8 mouse cellular contexts compared by ENCODE assay signal in the genomic region with DNA sequence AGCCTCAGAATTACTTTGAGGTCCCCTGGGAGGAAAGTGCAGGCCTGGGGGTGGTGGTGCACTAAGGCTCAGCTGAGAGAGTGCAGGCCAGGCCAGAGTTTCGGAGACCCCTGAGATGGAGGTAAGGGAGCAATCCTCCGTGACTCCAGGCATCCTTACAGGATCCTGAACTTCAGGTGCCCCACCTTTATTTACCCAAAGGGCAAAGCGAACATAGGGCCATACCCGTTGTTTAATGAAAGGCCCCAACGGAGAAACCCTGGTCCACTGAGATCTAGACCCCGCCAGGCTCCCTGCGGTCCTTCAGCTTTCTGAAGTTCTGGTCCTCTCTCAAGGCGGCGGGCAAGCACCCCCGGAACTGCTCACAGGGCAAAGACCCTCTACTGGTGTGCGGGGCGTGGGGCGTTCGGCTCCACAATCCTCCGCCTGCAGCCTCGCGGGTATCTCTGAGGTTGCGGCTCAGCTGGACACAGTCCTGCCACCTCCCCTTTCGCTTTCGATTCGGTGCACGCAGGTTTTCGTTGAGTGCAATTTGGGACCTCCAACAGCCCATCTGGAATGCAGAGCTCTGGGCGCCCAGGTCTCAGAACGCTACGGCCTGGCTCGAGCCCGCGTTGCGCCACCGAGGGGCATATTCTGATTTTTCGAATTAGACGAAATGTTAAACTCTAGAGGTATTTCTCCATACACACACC. TPM values are rescaled to one million over a fixed set of nuclear protein-coding genes. Genes with fewer than 3 reads are reported as not detected.
DNase-seq lines count a peak whose midpoint lies in the region; ATAC-seq and TF ChIP-seq lines count a peak whose summit lies in the region.
"Had no signal": no experiment of that assay in that cellular context is flagged by ENCODE, and none has a peak within 500 bp of the region (broad histone marks: within the 10 kb centered on the region; RNA-seq: fewer than 3 reads in every experiment).

No protein-coding gene starts in this region.

- peak; percentile 56 for DNase-seq in embryonic facial prominence, embryonic 11.5 days (ENCODE audit: low spot score)
- DNase-seq in liver, embryonic 14.5 days (ENCODE audit: low read depth in 3 of 3, low spot score in 3 of 3), result no peak
- no peak for DNase-seq in urinary bladder, postnatal 4 days (ENCODE audit: low spot score in 2 of 2)
- no peak for DNase-seq in layer of hippocampus, postnatal 10 days (ENCODE audit: low spot score in 2 of 2)

- TF ChIP-seq POLR2A in bone marrow, adult 2 months (IDR thresholded peaks at IDR 0.05; ENCODE audit: borderline replicate concordance, control insufficient read depth, low read depth, low read length), result no peak
- TF ChIP-seq POLR2A in olfactory bulb, adult 2 months (IDR thresholded peaks at IDR 0.05; ENCODE audit: insufficient read depth, low read depth, low read length), result no peak

- 13% methylated on average over 33 of the region's 33 CpGs for WGBS in bone marrow, adult 2 months
- 2% methylated on average over 33 of the region's 33 CpGs for WGBS in embryonic facial prominence, embryonic 11.5 days
- 5% methylated on average over 33 of the region's 33 CpGs for WGBS in hindbrain, embryonic 15.5 days
- 6% methylated on average over 33 of the region's 33 CpGs for WGBS in liver, embryonic 14.5 days (ENCODE audit: insufficient replicate concordance)
- WGBS in olfactory bulb, adult 2 months, result 18% methylated on average over 33 of the region's 33 CpGs

- peak overlapping the region; percentile 99 for H3K9ac ChIP-seq in embryonic facial prominence, embryonic 11.5 days (replicated peaks; ENCODE audit: low read length)
- no peak overlapping the region for H3K9ac ChIP-seq in hindbrain, embryonic 15.5 days
- no peak overlapping the region for H3K9ac ChIP-seq in liver, embryonic 14.5 days (replicated peaks)

- TF ChIP-seq EP300 in liver, embryonic 14.5 days (IDR thresholded peaks at IDR 0.05; ENCODE audit: low read depth), result no peak

- H3K27ac ChIP-seq in bone marrow, adult 2 months (ENCODE audit: control insufficient read depth, insufficient read depth, low read depth, low read length, poor library complexity), result no peak overlapping the region
- peak overlapping the region; percentile 100 for H3K27ac ChIP-seq in embryonic facial prominence, embryonic 11.5 days (replicated peaks; ENCODE audit: low read depth, low read length)
- H3K27ac ChIP-seq in hindbrain, embryonic 15.5 days (replicated peaks), result no peak overlapping the region
- H3K27ac ChIP-seq in liver, embryonic 14.5 days, result no peak overlapping the region
- no peak overlapping the region for H3K27ac ChIP-seq in olfactory bulb, adult 2 months (ENCODE audit: insufficient read depth, low read depth, low read length)

- peak overlapping the region; percentile 13 for H3K4me3 ChIP-seq in bone marrow, adult 2 months (replicated peaks; ENCODE audit: control insufficient read depth, low read depth, low read length)
- H3K4me3 ChIP-seq in embryonic facial prominence, embryonic 11.5 days (ENCODE audit: low read depth, low read length), result peak overlapping the region; percentile 85
- peak overlapping the region; percentile 14 for H3K4me3 ChIP-seq in hindbrain, embryonic 15.5 days
- H3K4me3 ChIP-seq in liver, embryonic 14.5 days (ENCODE audit: insufficient read depth in 1 of 2, low read depth in 2 of 2, low read length in 2 of 2), result peak overlapping the region; percentile 18 to 29; a peak in 3 of 4 replicates
- peak overlapping the region; percentile 16; the same call in 1 of the 2 replicates for H3K4me3 ChIP-seq in olfactory bulb, adult 2 months (ENCODE audit: insufficient read depth, low read depth, low read length)
- H3K4me3 ChIP-seq: myocyte had no signal

- H3K27me3 ChIP-seq in embryonic facial prominence, embryonic 11.5 days (ENCODE audit: control insufficient read depth, insufficient read depth, low read length), result peaks cover 41% of the 10 kb centered on the region
- peaks cover 76% of the 10 kb centered on the region for H3K27me3 ChIP-seq in hindbrain, embryonic 15.5 days
- H3K27me3 ChIP-seq in liver, embryonic 14.5 days (ENCODE audit: control insufficient read depth, insufficient read depth, low read length), result peaks cover 90% of the 10 kb centered on the region

- TF ChIP-seq CTCF in bone marrow, adult 2 months (IDR thresholded peaks at IDR 0.05; ENCODE audit: control insufficient read depth, insufficient read depth, low read length), result no peak
- TF ChIP-seq CTCF in liver, embryonic 14.5 days (IDR thresholded peaks at IDR 0.05; ENCODE audit: low read depth), result no peak
- no peak for TF ChIP-seq CTCF in olfactory bulb, adult 2 months (IDR thresholded peaks at IDR 0.05; ENCODE audit: insufficient read depth, low read depth, low read length)

- no peaks in the 10 kb centered on the region for H3K4me1 ChIP-seq in bone marrow, adult 2 months (ENCODE audit: control insufficient read depth, insufficient read depth, low read length)
- H3K4me1 ChIP-seq in embryonic facial prominence, embryonic 11.5 days (ENCODE audit: control insufficient read depth, insufficient read depth, low read length), result peaks cover 2% of the 10 kb centered on the region
- peaks cover 20% of the 10 kb centered on the region for H3K4me1 ChIP-seq in hindbrain, embryonic 15.5 days (replicated peaks)
- no peaks in the 10 kb centered on the region for H3K4me1 ChIP-seq in liver, embryonic 14.5 days (replicated peaks; ENCODE audit: control insufficient read depth in 2 of 2, insufficient read depth in 2 of 2, low read length in 1 of 2)
- peaks cover 27% of the 10 kb centered on the region for H3K4me1 ChIP-seq in olfactory bulb, adult 2 months (ENCODE audit: control insufficient read depth, insufficient read depth, low read length)

- no peak for ATAC-seq in embryonic facial prominence, embryonic 11.5 days (replicated peaks; ENCODE audit: insufficient number of reproducible peaks, low FRiP score, low TSS enrichment, low read depth)
- ATAC-seq in hindbrain, embryonic 15.5 days (ENCODE audit: low FRiP score, low read depth), result no peak
- no peak for ATAC-seq in liver, embryonic 14.5 days (ENCODE audit: insufficient read depth)

- peak overlapping the region; percentile 70 for H3K4me2 ChIP-seq in embryonic facial prominence, embryonic 11.5 days (ENCODE audit: low read depth, low read length)
- H3K4me2 ChIP-seq in hindbrain, embryonic 15.5 days, result 0 out of 2 replicates have a peak overlapping the region, but pooled peaks have one; percentile 23
- H3K4me2 ChIP-seq in liver, embryonic 14.5 days (ENCODE audit: low read depth), result peak overlapping the region; percentile 43

- no peaks in the 10 kb centered on the region for H3K36me3 ChIP-seq in embryonic facial prominence, embryonic 11.5 days (replicated peaks; ENCODE audit: control insufficient read depth, insufficient read depth, low read depth, low read length)
- H3K36me3 ChIP-seq in hindbrain, embryonic 15.5 days, result no peaks in the 10 kb centered on the region
- H3K36me3 ChIP-seq in liver, embryonic 14.5 days (replicated peaks; ENCODE audit: control insufficient read depth, insufficient read depth, low read depth), result no peaks in the 10 kb centered on the region

- H3K9me3 ChIP-seq in embryonic facial prominence, embryonic 11.5 days (replicated peaks; ENCODE audit: control insufficient read depth, low read length), result no peaks in the 10 kb centered on the region
- no peaks in the 10 kb centered on the region for H3K9me3 ChIP-seq in hindbrain, embryonic 15.5 days
- no peaks in the 10 kb centered on the region for H3K9me3 ChIP-seq in liver, embryonic 14.5 days (ENCODE audit: control insufficient read depth, low read length)

RNA-seq across cellular contexts. Expression of a gene that starts 3.6 kb away (rescaled TPM):
- 0.18 and 0.32 TPM in 2 replicates for polyA plus RNA-seq in bone marrow, adult 2 months (2011; ENCODE audit: insufficient read depth, insufficient read length, low replicate concordance, missing spikeins)
- 16.7 and 17.3 TPM in 2 replicates for polyA plus RNA-seq in embryonic facial prominence, embryonic 11.5 days (2014; fragmentation: Nextera tagmentation; extraction: Ambion mirVana)
- polyA plus RNA-seq in hindbrain, embryonic 15.5 days (2015; fragmentation: Nextera tagmentation; extraction: Ambion mirVana), result 0.45 and 0.71 TPM in 2 replicates
- polyA plus RNA-seq in liver, embryonic 14.5 days (2012; rRNA removed), result 0.02 and 0.03 TPM in 2 replicates
- not detected in 2 replicates for polyA plus RNA-seq in liver, embryonic 14.5 days (2014; fragmentation: Nextera tagmentation; extraction: Ambion mirVana)
- not detected in 2 replicates for polyA plus RNA-seq in olfactory bulb, adult 2 months (2012; ENCODE audit: insufficient read depth, insufficient read length, low replicate concordance, missing spikeins)
- 1 to 10 TPM in 1 of 2 experiments, under 1 TPM in 1; 0.94 to 1.2 TPM for total RNA-seq in layer of hippocampus, postnatal 10 days (2021)
- polyA plus RNA-seq: myocyte had no signal

Comparison
In these comparisons a context has a peak if more than half of its experiments do, and no peak if none do; other contexts are left out.
1. H3K4me3 ChIP-seq: peak in every context shown above with its lines; median percentile 85 in embryonic facial prominence, embryonic 11.5 days; 24 in liver, embryonic 14.5 days; 16 in olfactory bulb, adult 2 months; 14 in hindbrain, embryonic 15.5 days; 13 in bone marrow, adult 2 months.
2. RNA of a gene that starts 3.6 kb away (polyA plus RNA-seq): 16.7 to 17.3 TPM in embryonic facial prominence, embryonic 11.5 days; 0.45 to 0.71 TPM in hindbrain, embryonic 15.5 days, 0.18 to 0.32 TPM in bone marrow, adult 2 months, 0.02 to 0.03 TPM in liver, embryonic 14.5 days and not detected in olfactory bulb, adult 2 months; every median in the first group is over 10 times any median in the second.
3. Peak in every context shown above with its lines, with median percentiles within 50 percentile points of each other: H3K4me2 ChIP-seq.